Mouse (Mus musculus): Measurements from ENCODE around the gene Sox15.
"Not testable (repeated sequence)": the region's sequence is repeated elsewhere in the genome, so short reads cannot be mapped to it uniquely, and the experiment has no call there.

The Sox15 gene

DNA sequence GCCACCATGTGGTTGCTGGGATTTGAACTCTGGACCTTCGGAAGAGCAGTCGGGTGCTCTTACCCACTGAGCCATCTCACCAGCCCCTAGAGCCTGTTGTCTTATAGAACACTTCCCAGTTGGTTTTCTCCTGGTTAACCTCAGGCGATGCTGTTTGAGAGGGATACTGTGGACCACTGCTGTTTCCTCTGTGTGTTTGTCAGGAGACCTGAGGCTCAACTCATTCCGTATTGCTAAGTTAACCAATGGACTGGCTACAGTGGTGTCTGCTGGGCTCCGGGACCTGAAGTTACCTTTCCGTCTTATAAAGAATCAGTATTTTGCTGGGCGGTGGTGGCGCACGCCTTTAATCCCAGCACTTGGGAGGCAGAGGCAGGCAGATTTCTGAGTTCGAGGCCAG, 47.8 kb downstream of the Sox15 start:
- not testable (repeated sequence) for DNase-seq (ENCODE audit: low spot score)

DNA sequence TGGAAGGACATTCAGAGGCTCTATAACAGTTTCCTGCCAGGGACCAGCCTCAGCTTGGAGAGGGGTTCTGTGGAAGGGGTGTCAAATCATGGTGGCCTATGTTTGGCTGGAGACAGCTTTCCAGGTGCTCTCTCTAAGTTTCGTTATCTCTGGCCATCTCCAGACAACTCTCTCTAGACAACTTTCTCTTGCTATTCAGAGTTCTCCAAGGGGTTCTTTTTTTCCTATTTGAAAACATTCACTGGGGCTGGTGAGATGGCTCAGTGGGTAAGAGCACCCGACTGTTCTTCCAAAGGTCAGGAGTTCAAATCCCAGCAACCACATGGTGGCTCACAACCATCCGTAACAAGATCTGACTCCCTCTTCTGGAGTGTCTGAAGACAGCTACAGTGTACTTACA, 48.3 kb downstream of the Sox15 start:
- DNase-seq (ENCODE audit: low spot score), result not testable (repeated sequence)

DNA sequence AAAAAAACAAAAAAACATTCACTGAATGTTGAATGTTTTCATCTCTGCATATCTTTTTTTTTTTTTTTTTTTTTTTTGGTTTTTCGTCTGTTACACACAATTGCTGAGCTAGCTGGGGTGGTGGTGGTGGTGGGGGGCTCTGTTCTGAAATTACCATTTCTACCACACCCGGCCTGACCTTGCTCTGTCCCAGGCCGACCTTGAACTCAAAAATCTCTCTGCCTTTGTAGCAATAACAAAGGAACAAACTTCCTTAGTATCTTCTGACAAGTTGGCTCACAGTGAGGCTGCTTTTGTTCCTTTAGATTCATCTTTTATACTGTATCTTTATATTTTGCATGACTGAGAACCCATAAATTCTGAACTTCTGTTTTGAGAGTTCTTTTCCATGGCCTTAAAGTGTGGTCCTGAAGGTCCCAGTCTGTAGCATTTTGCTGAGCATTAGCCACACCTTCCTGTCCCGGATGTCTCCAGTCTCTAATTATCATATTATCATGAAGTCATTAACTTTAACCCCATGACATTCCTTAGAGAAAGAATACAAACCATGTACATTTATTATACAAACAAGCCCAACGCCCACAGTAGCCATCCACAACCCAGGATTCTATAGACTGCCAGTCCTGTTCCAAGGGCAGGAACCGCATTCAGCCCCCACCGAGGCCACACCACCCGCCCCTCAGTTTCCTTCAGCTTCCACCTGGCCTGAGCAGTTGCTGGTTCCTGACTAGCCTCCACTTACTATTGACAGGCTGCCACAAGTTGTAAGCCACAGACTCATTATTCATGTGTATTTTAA, 48.9 kb downstream of the Sox15 start:
- no peak for DNase-seq (ENCODE audit: low spot score)

DNA sequence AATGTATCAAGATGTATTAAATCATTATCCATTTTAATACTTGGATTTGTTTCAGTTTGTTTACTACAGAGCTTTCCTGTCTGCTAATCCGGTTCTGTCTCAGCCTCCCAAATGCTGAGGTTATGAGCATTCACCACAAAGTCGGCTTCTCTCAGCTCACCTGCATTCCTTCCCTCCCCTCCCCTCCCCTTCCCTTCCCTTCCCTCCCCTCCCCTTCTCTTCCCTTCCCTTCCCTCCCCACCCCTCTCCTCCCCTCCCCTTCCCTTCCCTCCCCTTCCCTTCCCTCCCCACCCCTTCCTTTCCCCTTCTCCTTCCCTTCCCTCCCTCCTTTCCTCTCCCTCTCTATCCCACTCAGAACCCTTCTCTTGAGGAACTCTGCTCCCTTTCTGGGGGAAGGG, 49.5 kb downstream of the Sox15 start:
- no peak for DNase-seq (ENCODE audit: low spot score)

Data from c-Kit-positive CD71-positive TER-119-positive erythroid progenitor cells, embryonic 14.5 days (primary cell).